Mouse (Mus musculus) kidney, adult 2 months (tissue): ENCODE results near the gene Tubb1. TPM values are rescaled to one million over a fixed set of nuclear protein-coding genes. Genes with fewer than 3 reads are reported as not detected.

ENCODE experiments used
- DNase-seq: peaks from one replicate; pipeline ENCODE4 v3.0.0; 2021
- H3K27ac ChIP-seq: fragments of 200-500 bp; 2 replicates; pipeline ENCODE4 v1.5.1; 2012; ENCODE audit warnings: low read depth, low read length, control low read depth, inconsistent platforms; ENCODE audit not compliant: insufficient read depth
- H3K27me3 ChIP-seq: fragments of 200-500 bp; replicated peaks from 2 replicates; pipeline ENCODE4 v1.6.1; 2012; ENCODE audit warnings: mild to moderate bottlenecking, moderate library complexity, low read length, inconsistent platforms; ENCODE audit not compliant: control insufficient read depth, insufficient read depth
- H3K36me3 ChIP-seq: fragments of 200-500 bp; 2 replicates; pipeline ENCODE4 v1.6.1; 2012; ENCODE audit warnings: mild to moderate bottlenecking, moderate library complexity, low read length, inconsistent platforms; ENCODE audit not compliant: control insufficient read depth, insufficient read depth
- H3K4me1 ChIP-seq: fragments of 200-500 bp; 2 replicates; pipeline ENCODE4 v1.6.1; 2011; ENCODE audit warnings: low read length; ENCODE audit not compliant: control insufficient read depth, insufficient read depth
- H3K4me3 ChIP-seq: fragments of 200-500 bp; 2 replicates; pipeline ENCODE4 v1.5.1; 2011; ENCODE audit warnings: mild to moderate bottlenecking, low read depth, low read length, control low read depth; ENCODE audit not compliant: insufficient read depth
- CTCF ChIP-seq: fragments of 200-500 bp; conservative IDR thresholded peaks from 2 replicates; pipeline ENCODE4 v1.5.1; 2011; ENCODE audit warnings: low read depth, mild to moderate bottlenecking, control low read depth, low read length, moderate library complexity, mixed read lengths; ENCODE audit not compliant: insufficient read depth, insufficient read length
- POLR2A ChIP-seq: fragments of 200-500 bp; IDR thresholded peaks from one replicate; pipeline ENCODE4 v1.6.1; 2011; ENCODE audit warnings: low read depth, low read length, control low read depth
- WGBS: fragments of 180-500 bp; shearing (Covaris S2); methylation state at CpG from one replicate; pipeline ENCODE4 v1.1.7; 2018; 5-methylcytosine and 5-hydroxymethylcytosine counted together
- polyA plus RNA-seq: library from polyadenylated mRNA; depleted of rRNA; stranded (reverse); fragments of >200 nt; gene quantifications from 2 replicates; pipeline ENCODE4 v1.2.3, GENCODE M21; 2012

The Tubb1 gene
- polyA plus RNA-seq, 1 experiment: 0.61 TPM

DNA sequence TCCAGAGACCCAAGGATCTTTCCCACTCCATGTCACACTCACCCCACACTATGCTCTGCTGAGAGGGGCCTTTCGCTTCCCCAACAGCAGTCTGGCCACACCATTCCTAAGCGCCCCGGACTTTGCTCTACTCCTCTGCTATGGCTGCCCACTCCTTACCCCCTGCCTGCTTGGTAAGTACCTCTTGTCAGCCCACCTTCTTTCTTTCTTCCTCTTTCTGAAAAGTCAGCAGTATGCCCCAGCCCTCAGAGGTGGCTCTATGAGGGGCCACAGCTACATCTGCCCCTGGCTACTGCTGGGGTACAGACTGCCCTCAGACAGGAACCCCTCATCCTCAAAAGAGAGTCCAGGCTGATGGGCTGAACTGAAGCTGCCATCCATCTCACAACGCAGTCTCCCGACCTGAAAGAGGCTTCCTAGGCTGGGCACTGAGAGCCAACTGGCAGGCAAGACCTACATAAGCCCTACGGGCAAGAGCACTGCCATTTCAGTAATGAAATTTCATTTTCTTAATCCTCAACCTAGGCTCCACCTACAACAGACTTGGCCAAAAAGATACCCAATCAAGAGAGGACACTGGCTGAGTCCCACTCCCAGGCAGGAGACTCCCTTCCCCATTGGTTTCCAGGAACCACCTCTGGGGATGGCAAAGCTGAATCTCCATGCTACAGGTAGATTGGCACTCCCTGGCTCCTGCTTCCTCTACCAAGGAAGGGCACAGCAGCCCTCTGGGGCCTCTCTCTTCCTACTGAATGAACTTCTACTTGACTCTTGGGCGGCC, 13.4 kb upstream of the Tubb1 start:
- TF ChIP-seq POLR2A: no peak
- no peak for TF ChIP-seq CTCF
- no peaks in the 10 kb centered on the region for H3K27me3 ChIP-seq
- no peak for DNase-seq
- 90% methylated on average over 7 of the region's 7 CpGs for WGBS
- no peak overlapping the region for H3K27ac ChIP-seq
- no peaks in the 10 kb centered on the region for H3K36me3 ChIP-seq
- H3K4me3 ChIP-seq: no peak overlapping the region
- no peaks in the 10 kb centered on the region; the same call in 1 of the 2 replicates for H3K4me1 ChIP-seq

DNA sequence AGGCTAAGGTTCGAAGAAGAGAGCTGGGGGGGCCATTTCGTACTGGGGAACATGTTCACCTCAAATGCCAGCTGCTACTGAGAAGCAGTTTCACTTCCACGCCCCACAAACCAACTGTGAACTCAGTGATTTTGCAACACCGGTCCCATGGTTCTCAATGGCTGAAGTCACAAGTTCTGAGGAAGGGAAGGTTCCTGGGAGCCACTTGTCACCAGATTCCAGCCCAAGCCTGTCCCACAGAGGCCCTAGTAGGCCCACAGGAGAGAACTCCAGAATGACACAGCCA, 12.9 kb upstream of the Tubb1 start:
- peak; percentile 48 for DNase-seq
- Histone ChIP-seq H3K4me3 (0 out of 2 replicates have a peak overlapping the region, but pooled peaks have one; percentile 85), H3K27ac (no peak overlapping the region)

DNA sequence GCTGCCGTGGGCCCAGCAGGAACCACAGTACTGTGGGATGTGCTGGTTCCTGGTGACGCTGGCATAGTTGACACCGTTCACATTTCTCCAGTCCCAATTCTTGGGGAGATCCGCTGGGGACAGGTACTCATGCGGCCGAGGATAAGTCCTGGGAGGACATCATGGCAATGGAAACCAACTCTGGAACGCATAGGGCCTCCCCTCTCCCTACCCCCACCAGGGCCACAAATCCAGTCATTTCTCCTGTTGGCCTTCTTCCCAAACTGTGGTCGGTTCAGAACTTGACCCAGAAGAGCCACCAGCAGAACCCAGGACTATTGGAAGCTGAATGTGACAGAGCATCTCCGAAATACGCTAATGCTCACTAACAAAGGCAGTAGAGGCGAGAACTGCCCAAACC, 12.3 kb upstream of the Tubb1 start:
- TF ChIP-seq CTCF: no peak
- TF ChIP-seq POLR2A: no peak
- Histone ChIP-seq H3K27ac (no peak overlapping the region), H3K36me3 (no peaks in the 10 kb centered on the region), H3K4me3 (peak overlapping the region; percentile 85), H3K4me1 (no peaks in the 10 kb centered on the region; the same call in 1 of the 2 replicates), H3K27me3 (no peaks in the 10 kb centered on the region)
- WGBS: 73% methylated on average over 11 of the region's 11 CpGs
- no peak for DNase-seq

More for the DNA sequence above, 12.9 kb upstream of the Tubb1 start:
- Histone ChIP-seq H3K27me3 (no peaks in the 10 kb centered on the region), H3K36me3 (no peaks in the 10 kb centered on the region), H3K4me1 (no peaks in the 10 kb centered on the region; the same call in 1 of the 2 replicates)
- TF ChIP-seq CTCF (no peak), POLR2A (no peak)
- WGBS: 89% methylated on average over 4 of the region's 4 CpGs

DNA sequence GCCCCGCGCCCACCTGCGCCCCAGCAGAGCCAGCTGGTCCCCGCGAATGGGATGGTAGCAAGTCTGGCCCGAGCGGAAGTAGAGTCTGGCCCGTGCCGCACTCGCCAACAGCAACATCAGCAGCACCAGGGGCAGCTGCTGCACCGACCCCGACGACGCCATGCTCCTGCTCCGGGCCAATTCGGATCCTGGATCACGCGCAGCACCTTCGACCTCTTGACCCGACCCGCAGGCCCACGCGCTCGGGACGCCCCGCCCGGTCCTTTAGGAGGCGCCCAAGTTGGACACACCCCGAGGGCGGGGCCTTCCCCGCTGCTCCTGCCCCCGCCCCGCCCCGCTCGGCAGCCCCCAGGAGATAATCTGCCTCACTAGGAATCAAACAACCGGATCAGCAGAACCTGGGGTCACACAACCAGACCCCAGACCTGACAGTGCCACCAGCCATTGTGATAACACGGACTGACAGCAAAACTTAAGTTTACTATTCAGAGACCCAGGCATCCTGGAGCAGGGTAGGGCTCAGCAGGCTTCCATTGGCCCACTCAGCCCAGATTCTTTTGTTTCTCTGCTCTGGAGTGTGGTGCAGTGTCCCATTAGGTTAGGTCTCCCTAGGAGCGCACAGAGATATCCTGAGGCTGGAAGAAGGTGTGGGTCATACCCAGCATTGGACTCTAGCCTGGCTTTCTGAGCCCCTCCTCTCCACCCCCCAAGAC, 11.6 kb upstream of the Tubb1 start, which contains the start of gene Ctsz:
Ctsz (minus strand) TSS at position 303 of the 713 bp plus-strand sequence.
- DNase-seq: peak; percentile 86
- Histone ChIP-seq H3K27me3 (no peaks in the 10 kb centered on the region), H3K4me3 (peak within 1 kb of the TSS; percentile 85), H3K36me3 (no peaks in the 10 kb centered on the region), H3K27ac (peak within 1 kb of the TSS; percentile 8; the same call in 1 of the 2 replicates), H3K4me1 (no peaks in the 10 kb centered on the region; the same call in 1 of the 2 replicates)
- peak; percentile 10 for TF ChIP-seq POLR2A
- TF ChIP-seq CTCF: no peak
- WGBS: 3% methylated on average over 38 of the region's 38 CpGs

DNA sequence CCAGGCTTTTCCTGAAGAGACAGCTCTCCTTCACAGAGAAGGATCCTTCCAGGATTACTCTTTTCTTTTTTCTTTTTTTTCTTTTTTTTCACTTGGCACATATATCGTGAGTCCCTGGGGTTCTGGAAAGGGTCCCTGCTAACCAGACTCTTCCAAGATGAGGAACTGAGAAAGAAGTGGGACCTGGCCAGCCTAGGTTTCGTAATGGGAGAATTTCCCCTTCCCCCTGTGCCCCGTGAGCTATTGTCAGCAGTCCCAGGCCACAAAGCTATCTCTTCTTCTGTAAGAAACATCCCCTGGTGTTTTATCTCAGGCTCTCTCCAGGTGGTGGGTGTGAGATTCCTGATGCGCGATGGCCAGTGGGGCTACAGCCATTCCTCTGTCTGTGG, 11.1 kb upstream of the Tubb1 start:
- H3K36me3 ChIP-seq: no peaks in the 10 kb centered on the region
- TF ChIP-seq POLR2A (no peak), CTCF (no peak)
- no peak for DNase-seq
- H3K27ac ChIP-seq: no peak overlapping the region
- H3K4me1 ChIP-seq: no peaks in the 10 kb centered on the region; the same call in 1 of the 2 replicates
- no peaks in the 10 kb centered on the region for H3K27me3 ChIP-seq
- 82% methylated on average over 5 of the region's 5 CpGs for WGBS
- no peak overlapping the region for H3K4me3 ChIP-seq

DNA sequence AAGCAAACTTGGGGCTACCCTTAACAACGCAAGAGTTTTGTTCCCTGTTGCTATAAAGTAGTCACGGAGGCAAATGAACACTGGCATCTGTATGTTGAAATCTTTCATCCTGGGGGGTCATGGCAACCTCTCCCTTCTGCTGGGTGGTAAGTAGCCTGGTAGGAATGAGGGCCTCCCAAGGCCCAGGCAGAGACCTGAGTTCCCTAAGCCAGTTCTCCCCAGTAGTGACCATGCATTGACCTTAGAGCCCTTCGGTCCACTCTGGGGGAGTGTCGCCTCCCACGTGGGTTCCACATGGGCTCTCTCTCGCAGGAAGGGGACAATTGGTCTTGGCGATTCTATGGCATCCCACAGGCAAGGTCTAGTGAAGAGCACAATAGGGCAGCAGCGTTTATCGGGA, 10.5 kb upstream of the Tubb1 start:
- Histone ChIP-seq H3K4me1 (no peaks in the 10 kb centered on the region; the same call in 1 of the 2 replicates), H3K27ac (no peak overlapping the region), H3K4me3 (no peak overlapping the region), H3K27me3 (no peaks in the 10 kb centered on the region), H3K36me3 (no peaks in the 10 kb centered on the region)
- TF ChIP-seq CTCF (no peak), POLR2A (no peak)
- WGBS: 86% methylated on average over 9 of the region's 9 CpGs
- DNase-seq: no peak

DNA sequence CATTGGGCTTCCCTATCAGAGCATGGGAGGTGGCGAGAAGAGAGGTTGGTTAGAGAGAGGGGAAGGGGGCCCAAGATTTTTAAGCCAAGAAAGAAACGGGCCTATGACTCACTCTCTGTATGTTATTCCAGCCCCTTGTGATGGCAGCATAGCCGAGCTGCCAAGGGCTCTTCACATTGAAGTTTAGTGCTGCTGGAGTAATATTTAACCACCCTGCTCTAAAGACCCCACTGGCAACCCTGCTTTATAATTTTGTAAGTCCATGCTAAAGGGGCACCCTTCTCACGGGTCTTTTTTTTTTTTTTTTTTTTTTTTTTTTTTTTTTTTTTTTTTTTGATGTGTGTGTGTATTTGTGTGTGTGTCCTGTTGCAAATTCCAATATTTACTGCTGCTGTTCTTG, 8.6 kb upstream of the Tubb1 start:
- Histone ChIP-seq H3K36me3 (no peaks in the 10 kb centered on the region), H3K4me1 (no peaks in the 10 kb centered on the region; the same call in 1 of the 2 replicates), H3K4me3 (no peak overlapping the region), H3K27me3 (no peaks in the 10 kb centered on the region), H3K27ac (no peak overlapping the region)
- no peak for DNase-seq
- 60% methylated on average over 4 of the region's 4 CpGs for WGBS
- no peak for TF ChIP-seq CTCF
- no peak for TF ChIP-seq POLR2A
